Mouse (Mus musculus): Measurements from ENCODE around the gene Gm21671.
"Not testable (repeated sequence)": the region's sequence is repeated elsewhere in the genome, so short reads cannot be mapped to it uniquely, and the experiment has no call there.

The Gm21671 gene

GRCm38 (mm10) chr5:25954317-25954716 lies at the start of gene Gm21671:
Gm21671 (minus strand) TSS chr5:25954417.
- not testable (repeated sequence) for DNase-seq

- DNase-seq: not testable (repeated sequence)
Observed at GRCm38 (mm10) chr5:25988550-25988949, 34.3 kb upstream of the Gm21671 start, which contains the start of gene Gm21698. Gm21698 (minus strand) TSS chr5:25988650.

- DNase-seq: not testable (repeated sequence)
Observed at GRCm38 (mm10) chr5:25972563-25972962, 18.3 kb upstream of the Gm21671 start, which contains the start of gene Gm21680. Gm21680 (minus strand) TSS chr5:25972663.

GRCm38 (mm10) chr5:25957050-25957449 lies 2.8 kb upstream of the Gm21671 start:
- DNase-seq: not testable (repeated sequence)

DNA sequence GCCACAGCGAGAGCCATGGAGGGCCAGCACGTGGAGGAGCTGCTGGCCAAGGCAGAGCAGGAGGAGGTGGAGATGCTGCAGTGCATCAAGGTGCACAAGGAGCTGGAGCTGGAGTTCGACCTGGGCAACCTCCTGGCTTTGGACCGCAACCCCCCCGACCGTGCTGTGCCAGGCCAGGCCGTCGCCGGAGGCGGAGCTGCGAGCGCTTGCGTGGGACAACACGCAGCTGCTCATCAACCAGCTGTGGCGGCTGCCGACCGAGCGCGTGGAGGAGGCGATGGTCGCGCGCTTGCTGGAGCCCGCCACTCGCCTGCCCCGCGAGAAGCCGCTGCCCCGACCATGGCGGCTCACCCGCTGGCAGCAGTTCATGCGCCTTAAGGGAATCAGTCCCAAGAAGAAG lies 2.4 kb upstream of the Gm21671 start:
- peak; percentile 2 for DNase-seq

DNA sequence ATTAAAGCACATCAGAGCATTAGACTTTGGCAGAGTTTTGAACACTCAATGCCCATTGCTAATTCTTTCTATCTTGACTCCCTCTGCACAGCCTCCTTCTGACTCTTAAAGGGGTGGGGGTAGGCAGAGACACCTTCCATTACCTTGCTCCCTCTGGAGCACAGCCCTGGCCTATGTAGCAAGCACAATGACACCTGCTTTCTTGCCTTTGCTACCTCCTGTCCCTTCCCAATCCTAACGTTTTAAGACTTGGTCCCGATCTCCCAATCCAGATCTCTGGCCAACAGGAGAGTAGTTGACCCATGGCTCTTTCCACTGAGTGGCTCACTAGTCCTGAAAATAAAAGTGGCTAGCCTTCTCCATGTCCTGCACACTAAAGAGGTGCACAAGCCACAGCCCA lies 8.8 kb downstream of the Gm21671 start:
- not testable (repeated sequence) for DNase-seq

DNA sequence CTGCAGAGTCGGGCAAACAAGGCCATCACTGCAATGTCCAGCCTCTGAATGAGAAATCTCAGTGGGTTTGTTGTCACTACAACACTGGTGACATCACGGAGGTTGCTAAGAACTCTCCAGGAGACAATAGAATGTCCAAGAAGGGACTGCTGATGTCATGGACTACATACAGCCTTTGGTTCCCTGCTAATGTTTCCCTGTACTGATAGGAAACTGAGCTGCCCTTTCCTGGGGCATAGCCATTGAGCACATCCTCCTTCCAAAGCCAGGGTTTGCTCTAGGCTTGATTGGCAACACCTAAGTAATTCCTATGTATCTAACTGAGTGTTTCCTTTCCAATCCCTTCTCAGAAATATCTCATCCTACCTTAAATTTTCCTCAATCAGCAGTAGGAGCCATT lies 11.9 kb downstream of the Gm21671 start, which contains the start of gene Gm21663:
TSS of gene Gm21663 (minus strand) at position 101 of the 400 bp plus-strand sequence.
- DNase-seq: not testable (repeated sequence)

All from right cerebral cortex, postnatal 4 days (tissue).